Mouse (Mus musculus) layer of hippocampus, postnatal 14 days (tissue): ENCODE results near the gene Eif4e1b. TPM values are rescaled to one million over a fixed set of nuclear protein-coding genes. Genes with fewer than 3 reads are reported as not detected.

ENCODE experiments used
- DNase-seq, 2 experiments: peaks; one replicate each; pipeline ENCODE4 v3.0.0; 2021 to 2022; ENCODE audit warnings: low spot score in 2 of 2, mixed read lengths in 1 of 2
- long read RNA-seq, 2 experiments: library from polyadenylated mRNA; stranded (forward); transcript quantifications; one replicate each; pipeline ENCODE4 v2.0.0; 2021
- total RNA-seq, 2 experiments: library from RNA; stranded (reverse); gene quantifications; 2 replicates each; pipeline ENCODE4 v1.2.3; 2021

Gene Eif4e1b
- under 1 TPM; 0.35 to 0.62 TPM for total RNA-seq
- long read RNA-seq, experiment 1 = 0 reads
- long read RNA-seq, experiment 2 = 0 reads

GRCm38 (mm10) chr13:54783698-54784097 lies at the start of gene Eif4e1b:
TSS of gene Eif4e1b (plus strand) at chr13:54783998.
- DNase-seq = no peak

GRCm38 (mm10) chr13:54736931-54737330 lies 46.9 kb upstream of the Eif4e1b start:
- DNase-seq = no peak

DNA sequence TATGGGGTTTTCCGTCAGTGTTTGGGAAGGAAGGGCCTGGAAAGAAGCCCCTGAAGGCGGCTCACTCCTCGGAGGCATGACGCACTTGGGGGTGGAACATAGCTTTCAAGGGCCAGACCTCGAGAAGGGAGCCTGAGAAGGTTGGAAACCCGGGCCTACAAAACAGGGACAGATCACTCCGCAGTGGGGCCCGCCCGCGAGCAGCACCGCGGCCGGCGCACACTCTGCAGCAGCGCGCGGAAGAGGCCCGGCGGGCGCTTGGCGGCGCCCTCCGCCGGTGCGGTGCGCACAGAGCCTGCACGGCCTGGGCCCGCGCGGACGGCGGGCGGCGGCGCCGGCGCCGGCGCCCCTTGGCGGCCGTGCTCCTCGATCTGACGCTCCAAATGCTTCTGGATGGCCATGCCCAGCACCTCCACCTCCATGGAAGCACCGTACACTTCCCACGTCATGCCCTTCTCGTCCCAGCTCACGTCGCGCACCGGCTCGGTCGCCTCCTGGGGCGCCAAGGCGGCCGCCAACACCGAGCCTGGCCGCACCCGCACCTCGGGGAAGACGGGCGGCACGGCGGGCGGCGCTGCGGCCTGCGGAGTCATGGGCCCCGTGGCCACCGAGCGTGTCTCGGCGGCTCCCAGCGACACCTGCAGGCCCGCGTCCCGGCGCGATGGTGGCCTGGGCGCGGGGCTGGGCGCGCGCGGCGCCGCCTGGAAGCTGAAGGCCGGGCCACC lies 46.1 kb upstream of the Eif4e1b start:
- no peak for DNase-seq

GRCm38 (mm10) chr13:54738213-54738601 lies 45.6 kb upstream of the Eif4e1b start:
- DNase-seq = no peak

DNA sequence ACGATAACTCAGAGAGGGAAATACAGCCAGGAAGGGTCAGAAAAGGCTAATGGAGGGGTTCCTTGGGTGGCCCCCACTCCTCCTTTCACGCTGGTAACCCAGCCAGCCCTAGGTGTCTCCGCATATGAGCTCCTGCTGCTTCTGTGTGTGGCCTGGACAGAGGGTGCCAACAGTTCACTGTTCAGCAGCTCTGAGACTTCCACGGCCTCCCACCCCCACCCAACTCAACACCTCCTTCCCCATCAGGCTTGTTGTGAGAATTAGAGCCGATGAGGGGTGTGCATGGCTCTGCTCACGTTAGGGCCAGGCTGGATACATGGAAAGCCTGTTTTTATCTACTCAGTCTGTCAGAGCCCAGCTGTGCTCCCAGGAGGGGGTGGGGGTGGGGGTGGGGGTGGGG lies 37.7 kb upstream of the Eif4e1b start:
- DNase-seq = no peak

DNA sequence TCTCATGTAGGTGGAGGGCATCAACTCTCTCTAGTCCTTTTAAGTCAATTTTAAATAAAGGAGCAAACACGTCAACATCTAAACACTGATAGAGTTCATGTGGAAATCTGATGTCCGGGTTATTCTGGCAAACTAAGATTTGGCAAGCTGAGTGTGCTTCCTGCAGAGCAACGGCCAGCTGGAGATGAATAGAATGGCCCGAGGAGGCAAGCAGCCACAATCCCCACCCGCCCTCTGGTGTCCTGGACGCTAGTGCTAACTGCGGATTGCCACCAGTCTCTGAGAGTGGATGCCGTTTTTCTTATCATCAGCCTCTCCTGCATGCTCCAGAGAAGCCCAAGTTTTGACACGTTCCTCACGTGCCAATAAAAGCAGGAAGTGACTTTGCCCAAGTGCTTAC lies 36.9 kb upstream of the Eif4e1b start:
- no peak for DNase-seq

- DNase-seq = no peak
Measured at GRCm38 (mm10) chr13:54748190-54748589, 35.6 kb upstream of the Eif4e1b start.

DNA sequence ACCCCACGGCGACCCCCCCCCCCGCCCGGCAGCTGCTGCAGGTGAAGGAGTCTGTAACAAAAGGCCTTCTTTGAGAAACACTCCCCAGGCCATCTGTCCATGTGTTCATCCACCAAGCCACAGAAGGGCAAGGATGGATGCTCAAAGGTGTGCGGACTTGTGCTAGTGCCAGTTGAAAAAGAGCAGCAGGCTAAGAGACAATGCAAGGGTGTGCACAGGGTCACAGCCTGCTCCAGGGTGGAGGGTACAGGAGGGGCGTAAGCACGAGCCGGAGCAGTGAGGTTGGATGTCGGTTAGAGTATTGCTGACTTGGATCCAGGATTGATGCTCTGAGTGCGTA lies 35.1 kb upstream of the Eif4e1b start:
- DNase-seq = no peak

DNA sequence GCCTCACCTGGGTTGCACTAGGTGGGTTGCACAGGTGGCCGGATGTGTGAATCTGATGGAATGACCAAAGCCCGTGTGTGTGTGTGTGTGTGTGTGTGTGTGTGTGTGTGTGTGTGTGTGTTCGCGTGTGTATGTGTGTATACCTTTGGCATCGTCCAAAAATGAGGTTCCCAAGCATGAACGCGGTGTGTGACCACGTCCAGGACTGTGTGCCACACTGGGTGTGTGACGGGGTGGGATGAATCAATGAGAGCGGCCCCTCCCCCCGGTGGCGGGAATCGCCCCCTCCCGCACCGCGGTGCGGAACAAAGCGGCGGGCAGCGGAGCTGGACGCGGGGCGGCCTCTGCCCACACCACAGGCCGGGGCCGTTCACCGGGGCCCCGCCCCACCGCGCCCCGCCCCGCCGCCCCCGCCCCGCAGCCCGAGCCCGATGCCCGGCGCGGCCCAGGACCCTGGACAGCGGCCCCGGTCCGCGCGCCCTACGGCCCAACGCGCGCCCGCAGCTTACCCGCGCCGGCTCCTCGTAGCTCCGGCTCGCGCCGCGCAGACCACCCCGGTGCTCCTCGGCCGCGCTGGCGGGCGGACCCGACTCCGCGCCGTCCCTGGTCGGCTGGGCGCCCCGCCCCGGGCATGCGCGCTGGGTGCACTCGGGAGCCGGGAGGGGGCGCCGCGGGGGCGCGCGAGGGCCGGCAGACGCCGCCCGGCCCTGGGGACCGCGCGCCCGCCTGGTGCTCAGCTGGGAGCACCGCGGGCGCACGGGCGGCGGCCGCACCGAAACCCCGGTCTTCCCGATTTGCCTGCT lies 34.5 kb upstream of the Eif4e1b start:
- peak; percentile 65 to 75 for DNase-seq

- no peak for DNase-seq
Measured at GRCm38 (mm10) chr13:54749864-54750411, 33.9 kb upstream of the Eif4e1b start, which contains the start of gene Gprin1. TSS of gene Gprin1 (minus strand) at chr13:54749874.

GRCm38 (mm10) chr13:54750699-54751098 lies 33.1 kb upstream of the Eif4e1b start:
- DNase-seq = no peak

GRCm38 (mm10) chr13:54752656-54753055 lies 31.1 kb upstream of the Eif4e1b start:
- DNase-seq = peak; percentile 81 to 93

- DNase-seq = peak in 1 of 2 experiments; percentile 2
Measured at GRCm38 (mm10) chr13:54753733-54754132, 30.1 kb upstream of the Eif4e1b start.

DNA sequence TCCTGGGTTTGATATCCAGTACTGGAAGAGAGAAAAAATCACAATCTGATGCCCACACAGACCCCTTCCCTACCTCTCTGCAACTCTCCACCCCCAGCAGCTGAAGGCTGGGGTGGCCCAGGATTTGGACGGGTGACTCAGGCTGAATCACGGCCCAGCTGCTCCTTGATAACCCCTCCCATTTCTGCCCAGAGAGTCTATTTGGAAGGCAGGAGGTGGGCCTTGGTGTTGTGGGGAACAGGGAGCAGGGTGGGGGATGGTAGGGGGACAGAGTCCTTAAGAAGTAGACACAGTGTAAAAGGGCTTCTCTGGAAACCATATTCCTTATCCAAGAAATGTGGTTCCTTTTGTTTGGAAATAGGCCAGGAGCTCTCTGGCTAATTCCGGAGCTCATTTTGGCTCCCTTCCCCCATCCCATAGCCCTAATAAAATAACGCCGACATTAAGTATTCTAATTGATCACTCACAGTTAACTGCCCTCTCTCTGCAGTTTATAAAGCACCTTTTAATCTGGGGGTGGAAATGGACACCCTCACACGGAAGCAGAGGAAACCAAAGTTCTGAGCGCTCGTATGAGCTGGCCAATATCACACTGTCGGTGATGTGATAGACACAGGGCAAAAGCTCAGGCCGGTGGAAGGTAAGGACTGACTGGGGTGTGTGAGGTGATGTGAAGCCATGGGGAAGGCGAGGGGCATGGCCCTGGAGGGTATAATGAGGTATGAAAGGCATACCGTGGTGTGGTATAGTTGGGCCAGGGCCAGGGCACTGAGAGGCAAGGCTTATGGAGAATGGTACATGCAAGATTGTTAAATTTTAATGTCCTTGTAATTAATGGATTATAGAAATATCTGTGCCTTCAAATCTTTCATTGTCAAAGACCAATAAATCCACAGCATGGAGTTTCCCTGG lies 29.4 kb upstream of the Eif4e1b start:
- peak in 1 of 2 experiments; percentile 13 for DNase-seq

DNA sequence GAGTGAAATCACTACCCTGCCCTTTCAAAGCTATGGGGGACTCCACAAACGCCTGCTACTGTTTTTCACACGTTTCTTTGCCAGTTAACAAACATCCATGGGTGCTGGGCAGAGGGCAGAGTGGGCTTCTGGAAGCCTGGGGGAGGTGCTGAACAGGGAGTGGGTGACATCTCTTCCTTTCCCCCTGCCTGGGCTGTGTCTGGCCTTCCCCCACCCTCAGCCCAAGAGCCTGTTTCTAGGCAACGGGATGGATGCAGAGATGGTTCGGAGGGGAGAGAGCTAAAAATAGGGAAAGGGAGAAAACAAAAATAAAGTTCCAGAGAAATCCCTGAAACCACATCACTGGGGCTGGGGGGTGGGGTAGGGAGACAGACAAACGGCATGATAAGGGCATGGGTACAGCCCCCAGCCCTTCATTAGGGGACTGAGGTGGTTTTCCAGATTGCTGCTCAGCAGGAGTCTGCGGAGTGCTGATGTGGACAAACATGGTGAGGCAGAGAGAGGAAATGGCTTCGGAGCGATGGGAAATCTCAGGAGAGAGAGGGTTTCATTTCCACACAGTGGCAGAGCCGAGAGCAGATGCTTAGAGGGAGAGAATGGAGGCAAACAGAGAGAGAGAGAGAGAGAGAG lies 28.5 kb upstream of the Eif4e1b start:
- peak in 1 of 2 experiments; percentile 55 for DNase-seq

DNA sequence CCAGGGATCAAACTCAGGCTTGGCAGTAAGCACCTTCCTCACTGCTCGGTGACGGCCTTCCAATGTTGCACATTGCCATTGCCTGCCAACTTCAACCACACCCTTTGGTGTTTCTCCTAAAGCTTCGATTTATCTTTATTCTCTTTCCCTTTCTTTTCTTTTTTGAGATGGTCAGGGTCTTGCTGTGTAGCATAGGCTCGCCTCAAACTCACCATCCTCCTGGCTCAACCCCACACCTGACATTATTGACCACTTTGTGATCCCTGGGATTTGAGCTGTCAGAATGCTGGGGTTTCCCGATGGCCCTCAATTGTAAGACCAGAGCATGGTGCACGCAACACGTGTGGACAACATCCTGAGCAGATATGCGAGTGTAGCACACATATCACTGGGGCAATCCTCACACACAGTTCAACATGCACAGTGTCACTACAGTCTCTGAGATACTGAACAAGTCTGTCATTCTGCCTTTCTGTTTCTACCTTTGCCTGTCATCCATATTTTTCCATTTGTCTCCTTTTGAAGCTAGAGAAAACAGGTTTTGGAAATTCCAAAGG lies 27.6 kb upstream of the Eif4e1b start:
- DNase-seq = peak in 1 of 2 experiments; percentile 4

DNA sequence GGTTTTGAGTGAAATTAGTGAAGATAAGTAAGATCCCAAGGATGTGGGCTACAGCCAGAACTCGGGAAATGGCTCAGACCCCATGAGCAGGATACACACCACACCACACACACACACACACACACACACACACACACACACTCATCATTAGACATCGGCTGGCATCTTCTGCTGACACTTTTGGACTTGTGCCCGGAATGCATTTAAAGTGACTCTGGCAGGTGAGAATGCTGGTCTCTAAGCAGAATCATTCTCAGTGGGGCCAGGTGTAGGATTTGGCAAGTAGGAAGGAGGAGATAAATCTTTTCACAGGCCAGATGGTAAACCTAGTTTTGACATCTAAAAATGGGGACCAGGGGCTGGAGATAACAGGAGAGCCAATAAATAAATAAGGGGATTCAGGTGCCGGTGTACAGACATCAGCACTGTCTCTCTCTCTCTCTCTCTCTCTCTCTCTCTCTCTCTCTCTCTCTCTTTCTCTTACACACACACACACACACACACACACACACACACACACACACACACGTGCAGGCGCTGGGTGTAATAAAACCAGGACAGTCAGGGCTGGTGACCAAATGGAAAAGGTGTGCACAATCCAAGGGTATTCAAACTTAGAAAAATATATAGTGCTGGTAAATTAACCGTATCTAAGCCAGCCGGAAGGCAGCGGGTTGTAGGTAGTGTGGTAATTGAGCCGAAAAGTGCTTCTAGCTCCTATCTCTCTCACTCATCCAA lies 26.5 kb upstream of the Eif4e1b start:
- DNase-seq = peak in 1 of 2 experiments; percentile 14

- DNase-seq = peak; percentile 92 to 93
Measured at GRCm38 (mm10) chr13:54758045-54758755, 25.6 kb upstream of the Eif4e1b start.
